Mouse (Mus musculus): ENCODE data around the gene Poln. TPM values are rescaled to one million over a fixed set of nuclear protein-coding genes. Genes with fewer than 3 reads are reported as not detected.
A peak's percentile ranks its signal among the peaks of the same experiment; 100 is the strongest.

The Poln gene
- 0.11 TPM for polyA plus RNA-seq (2012; fragmentation: generic; extraction: Trizol)
- long read RNA-seq, experiment 1, result 0 reads
- long read RNA-seq, experiment 2, result 0 reads

DNA sequence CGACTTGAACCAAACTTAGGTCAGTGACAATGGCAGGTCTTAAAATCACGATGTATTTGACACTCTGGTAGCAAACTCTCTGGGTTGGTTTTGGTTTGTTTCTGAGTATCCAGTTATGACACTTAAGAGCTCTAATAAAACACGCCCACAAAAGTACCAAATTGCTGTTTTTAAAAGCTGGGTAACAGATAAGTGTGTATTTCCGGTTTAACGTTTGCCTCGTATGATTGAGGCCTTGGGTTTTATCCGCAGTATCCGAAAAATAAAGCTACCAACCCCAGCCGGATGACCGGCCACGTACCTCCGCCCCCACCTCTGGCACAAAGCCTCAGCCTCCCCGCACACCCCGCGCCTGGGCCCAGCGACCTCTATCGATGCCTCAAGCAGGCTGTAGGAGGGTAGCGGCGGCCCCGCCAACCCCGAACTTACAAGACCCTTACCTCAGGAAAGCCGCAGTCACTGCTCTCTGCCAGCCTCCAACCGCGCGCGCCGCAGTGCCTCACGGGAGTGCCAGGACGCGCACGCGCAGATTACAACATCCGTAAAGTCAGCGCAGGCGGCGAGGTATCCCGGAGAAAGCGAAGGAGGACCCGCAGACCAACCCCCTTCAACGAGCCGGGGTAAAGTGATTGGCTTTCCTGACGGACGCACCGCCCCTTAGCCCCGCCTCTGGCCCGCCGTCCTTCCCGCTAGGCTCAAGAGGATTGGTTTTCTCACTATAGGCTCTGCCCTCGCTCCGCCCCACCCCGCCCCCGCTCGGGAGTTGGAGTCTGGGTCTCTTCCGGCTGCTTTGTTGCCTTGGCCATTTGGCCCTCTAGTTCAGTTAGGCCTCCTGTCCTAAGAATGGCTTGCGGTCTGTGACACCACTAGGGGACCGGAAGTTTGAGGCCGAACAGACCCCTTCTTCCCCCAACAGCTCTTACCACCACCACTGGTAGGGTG, at the start of gene Poln, which contains the start of gene Haus3:
Poln (minus strand) TSS at position 499 of the 942 bp plus-strand sequence.
Haus3 (minus strand) TSS at position 578 of the 942 bp plus-strand sequence.
- Histone ChIP-seq H3K4me3 (ENCODE audit: insufficient read depth, poor library complexity, severe bottlenecking) (peak within 1 kb of the TSS; percentile 61), H3K27me3 (ENCODE audit: control insufficient read depth, insufficient read depth, insufficient read length) (no peaks in the 10 kb centered on the region), H3ac (ENCODE audit: control insufficient read depth, insufficient read length, low read depth) (peak within 1 kb of the TSS; percentile 69), H3K79me3 (ENCODE audit: low read depth) (peaks cover 28% of the 10 kb centered on the region), H3K36me3 (ENCODE audit: control insufficient read depth, insufficient read depth) (peaks cover 30% of the 10 kb centered on the region), H3K79me2 (ENCODE audit: control insufficient read depth, insufficient read depth) (peaks cover 50% of the 10 kb centered on the region)
- no peak for TF ChIP-seq FOSL1 (IDR thresholded peaks at IDR 0.05; ENCODE audit: insufficient read depth, low read length, poor library complexity, severe bottlenecking)
- peak; percentile 21 for TF ChIP-seq MAX (IDR thresholded peaks at IDR 0.05)

DNA sequence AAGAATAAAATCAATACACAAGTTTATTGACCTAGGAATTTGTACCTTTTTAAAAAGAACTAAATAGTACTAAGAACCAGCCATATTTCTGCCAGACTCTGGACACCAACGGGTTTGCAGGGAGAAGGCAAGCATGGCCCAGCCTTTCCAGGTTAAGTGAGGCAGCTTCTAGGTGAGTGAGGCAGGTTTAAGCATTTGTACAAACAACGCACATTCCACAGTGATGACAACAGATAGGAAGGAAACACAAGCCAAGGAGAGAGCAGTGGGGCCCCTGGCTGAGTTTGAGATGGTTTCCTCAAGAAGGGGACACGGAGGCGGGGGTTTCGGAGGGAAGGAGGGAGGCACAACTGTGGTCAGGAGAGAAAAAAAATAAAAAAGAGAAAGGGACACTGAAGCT, 49.4 kb upstream of the Poln start:
- H3K36me3 ChIP-seq (ENCODE audit: control insufficient read depth, insufficient read depth), result no peaks in the 10 kb centered on the region
- H3K79me2 ChIP-seq (ENCODE audit: control insufficient read depth, insufficient read depth), result no peaks in the 10 kb centered on the region
- no peaks in the 10 kb centered on the region for H3K79me3 ChIP-seq (ENCODE audit: low read depth)
- TF ChIP-seq CTCF (IDR thresholded peaks at IDR 0.05; ENCODE audit: control insufficient read depth, insufficient read depth, insufficient read length), result no peak
- TF ChIP-seq MYOD1 (IDR thresholded peaks at IDR 0.05; ENCODE audit: control insufficient read depth, insufficient read length, low read depth), result no peak
- TF ChIP-seq MAX (IDR thresholded peaks at IDR 0.05), result no peak
- TF ChIP-seq USF1 (IDR thresholded peaks at IDR 0.05; ENCODE audit: low read depth), result no peak
- no peak for TF ChIP-seq FOSL1 (IDR thresholded peaks at IDR 0.05; ENCODE audit: insufficient read depth, low read length, poor library complexity, severe bottlenecking)
- no peak for TF ChIP-seq MYOG (IDR thresholded peaks at IDR 0.05; ENCODE audit: control insufficient read depth, extremely low read depth, insufficient read length)
- no peak for TF ChIP-seq CEBPB (IDR thresholded peaks at IDR 0.05; ENCODE audit: low read depth)
- no peak overlapping the region for H3K4me3 ChIP-seq (ENCODE audit: insufficient read depth, poor library complexity, severe bottlenecking)
- peaks cover 45% of the 10 kb centered on the region for H3K27me3 ChIP-seq (ENCODE audit: control insufficient read depth, insufficient read depth, insufficient read length)
- no peak overlapping the region for H3ac ChIP-seq (ENCODE audit: control insufficient read depth, insufficient read length, low read depth)

GRCm38 (mm10) chr5:34217756-34218155, 48.5 kb upstream of the Poln start:
- Histone ChIP-seq H3ac (ENCODE audit: control insufficient read depth, insufficient read length, low read depth) (no peak overlapping the region), H3K79me3 (ENCODE audit: low read depth) (no peaks in the 10 kb centered on the region), H3K27me3 (ENCODE audit: control insufficient read depth, insufficient read depth, insufficient read length) (peaks cover 42% of the 10 kb centered on the region), H3K36me3 (ENCODE audit: control insufficient read depth, insufficient read depth) (no peaks in the 10 kb centered on the region), H3K79me2 (ENCODE audit: control insufficient read depth, insufficient read depth) (no peaks in the 10 kb centered on the region), H3K4me3 (ENCODE audit: insufficient read depth, poor library complexity, severe bottlenecking) (no peak overlapping the region)
- TF ChIP-seq CTCF (IDR thresholded peaks at IDR 0.05; ENCODE audit: control insufficient read depth, insufficient read depth, insufficient read length) (no peak), MYOG (IDR thresholded peaks at IDR 0.05; ENCODE audit: control insufficient read depth, extremely low read depth, insufficient read length) (no peak), MYOD1 (IDR thresholded peaks at IDR 0.05; ENCODE audit: control insufficient read depth, insufficient read length, low read depth) (no peak), USF1 (IDR thresholded peaks at IDR 0.05; ENCODE audit: low read depth) (no peak), MAX (IDR thresholded peaks at IDR 0.05) (no peak), CEBPB (IDR thresholded peaks at IDR 0.05; ENCODE audit: low read depth) (no peak), FOSL1 (IDR thresholded peaks at IDR 0.05; ENCODE audit: insufficient read depth, low read length, poor library complexity, severe bottlenecking) (no peak)

GRCm38 (mm10) chr5:34216025-34216424, 46.8 kb upstream of the Poln start:
- peaks cover 42% of the 10 kb centered on the region for H3K27me3 ChIP-seq (ENCODE audit: control insufficient read depth, insufficient read depth, insufficient read length)
- TF ChIP-seq USF1 (IDR thresholded peaks at IDR 0.05; ENCODE audit: low read depth) (no peak), CEBPB (IDR thresholded peaks at IDR 0.05; ENCODE audit: low read depth) (no peak), MYOG (IDR thresholded peaks at IDR 0.05; ENCODE audit: control insufficient read depth, extremely low read depth, insufficient read length) (no peak), FOSL1 (IDR thresholded peaks at IDR 0.05; ENCODE audit: insufficient read depth, low read length, poor library complexity, severe bottlenecking) (no peak), MYOD1 (IDR thresholded peaks at IDR 0.05; ENCODE audit: control insufficient read depth, insufficient read length, low read depth) (no peak), CTCF (IDR thresholded peaks at IDR 0.05; ENCODE audit: control insufficient read depth, insufficient read depth, insufficient read length) (no peak), MAX (IDR thresholded peaks at IDR 0.05) (no peak)
- no peaks in the 10 kb centered on the region for H3K79me3 ChIP-seq (ENCODE audit: low read depth)
- H3K4me3 ChIP-seq (ENCODE audit: insufficient read depth, poor library complexity, severe bottlenecking), result no peak overlapping the region
- no peak overlapping the region for H3ac ChIP-seq (ENCODE audit: control insufficient read depth, insufficient read length, low read depth)
- H3K36me3 ChIP-seq (ENCODE audit: control insufficient read depth, insufficient read depth), result no peaks in the 10 kb centered on the region
- H3K79me2 ChIP-seq (ENCODE audit: control insufficient read depth, insufficient read depth), result no peaks in the 10 kb centered on the region

GRCm38 (mm10) chr5:34213659-34214058, 44.4 kb upstream of the Poln start:
- H3K79me3 ChIP-seq (ENCODE audit: low read depth), result no peaks in the 10 kb centered on the region
- H3ac ChIP-seq (ENCODE audit: control insufficient read depth, insufficient read length, low read depth), result no peak overlapping the region
- H3K36me3 ChIP-seq (ENCODE audit: control insufficient read depth, insufficient read depth), result no peaks in the 10 kb centered on the region
- no peaks in the 10 kb centered on the region for H3K79me2 ChIP-seq (ENCODE audit: control insufficient read depth, insufficient read depth)
- TF ChIP-seq MYOD1 (IDR thresholded peaks at IDR 0.05; ENCODE audit: control insufficient read depth, insufficient read length, low read depth) (no peak), MYOG (IDR thresholded peaks at IDR 0.05; ENCODE audit: control insufficient read depth, extremely low read depth, insufficient read length) (no peak), CTCF (IDR thresholded peaks at IDR 0.05; ENCODE audit: control insufficient read depth, insufficient read depth, insufficient read length) (no peak), FOSL1 (IDR thresholded peaks at IDR 0.05; ENCODE audit: insufficient read depth, low read length, poor library complexity, severe bottlenecking) (no peak), USF1 (IDR thresholded peaks at IDR 0.05; ENCODE audit: low read depth) (no peak), CEBPB (IDR thresholded peaks at IDR 0.05; ENCODE audit: low read depth) (no peak), MAX (IDR thresholded peaks at IDR 0.05) (no peak)
- H3K27me3 ChIP-seq (ENCODE audit: control insufficient read depth, insufficient read depth, insufficient read length), result peaks cover 42% of the 10 kb centered on the region
- no peak overlapping the region for H3K4me3 ChIP-seq (ENCODE audit: insufficient read depth, poor library complexity, severe bottlenecking)
